Mouse (Mus musculus) heart, adult 9 months (tissue): ENCODE data around the gene Stip1.
"Not testable (repeated sequence)": the region's sequence is repeated elsewhere in the genome, so short reads cannot be mapped to it uniquely, and the experiment has no call there.

Experiments
- DNase-seq, 2 experiments: peaks; one replicate each; pipeline ENCODE4 v3.0.0; 2022; ENCODE audit warnings: low spot score in 2 of 2

The Stip1 gene

GRCm38 (mm10) chr19:7064571-7064970, 24.8 kb upstream of the Stip1 start:
- peak; percentile 48 to 67 for DNase-seq

DNA sequence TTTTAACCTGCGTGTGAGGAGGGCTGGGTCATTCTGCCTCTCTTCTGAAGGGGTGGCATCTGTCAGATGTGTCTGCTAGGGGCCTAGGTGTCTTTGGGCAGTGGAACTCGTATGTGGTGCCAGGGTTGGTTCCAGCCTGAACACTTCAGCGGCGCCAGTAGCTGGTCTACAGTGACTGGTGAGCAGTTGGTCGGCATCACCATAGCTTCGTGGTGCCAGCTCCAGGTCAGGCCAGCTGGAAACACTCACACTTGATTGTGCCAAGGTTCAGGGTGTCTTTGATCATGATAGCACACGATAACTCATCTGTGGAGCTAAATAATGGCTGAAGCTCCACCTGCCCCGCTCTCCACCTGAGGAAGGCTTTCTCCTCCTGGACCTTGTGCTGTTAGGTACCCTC, 23.1 kb upstream of the Stip1 start:
- no peak for DNase-seq

GRCm38 (mm10) chr19:7062110-7062509, 22.3 kb upstream of the Stip1 start:
- no peak for DNase-seq

DNA sequence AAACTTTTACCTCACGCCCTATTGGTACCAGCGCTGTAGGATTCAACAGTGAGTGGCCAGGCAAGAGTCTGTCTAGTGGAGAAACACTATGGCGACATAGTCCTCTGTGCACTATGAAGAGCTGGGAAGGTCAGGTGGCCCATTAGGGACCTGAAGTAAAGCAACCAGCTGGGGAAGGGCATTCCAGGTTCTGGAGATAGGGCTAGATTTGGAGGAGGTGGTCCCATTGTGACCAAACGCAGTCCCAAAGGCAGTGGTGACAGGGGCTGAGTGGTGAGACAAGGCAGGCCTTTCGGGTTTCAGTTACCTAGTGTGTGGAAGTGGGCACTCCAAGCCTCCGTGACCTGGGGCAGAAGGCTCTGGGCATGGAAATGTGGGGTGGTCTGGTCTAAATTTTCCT, 18.8 kb upstream of the Stip1 start:
- no peak for DNase-seq

GRCm38 (mm10) chr19:7057722-7058207, 18.0 kb upstream of the Stip1 start:
- peak; percentile 90 to 93 for DNase-seq

- no peak for DNase-seq
These were observed 17.5 kb upstream of the Stip1 start for GRCm38 (mm10) chr19:7057126-7057721.

GRCm38 (mm10) chr19:7056248-7057087, 16.7 kb upstream of the Stip1 start, which contains the start of gene Macrod1:
Gene Macrod1 (plus strand): TSS chr19:7056810.
- DNase-seq, result peak; percentile 77 to 85

DNA sequence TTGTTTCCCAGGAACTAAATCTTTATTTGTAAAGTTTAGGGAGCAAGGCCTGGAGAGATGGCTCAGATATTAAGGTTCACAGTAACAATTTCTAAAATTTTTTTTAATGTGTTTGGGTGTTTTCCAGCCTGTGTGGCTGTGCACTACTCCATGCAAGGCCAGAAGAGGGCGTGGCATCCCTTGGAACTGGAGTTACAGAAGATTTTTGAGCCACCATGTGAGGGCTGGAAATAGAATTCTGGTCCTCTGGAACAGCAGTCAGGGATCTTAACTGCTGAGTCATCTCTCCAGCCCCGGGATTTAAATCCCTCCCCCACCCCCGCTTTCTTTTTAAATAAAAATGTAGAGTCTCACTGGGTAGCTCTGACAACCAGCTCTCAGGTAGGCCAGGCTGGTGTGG, 15.4 kb upstream of the Stip1 start:
- DNase-seq, result peak; percentile 30 to 54

GRCm38 (mm10) chr19:7054772-7055171, 15.0 kb upstream of the Stip1 start:
- DNase-seq, result peak; percentile 45 to 47

DNA sequence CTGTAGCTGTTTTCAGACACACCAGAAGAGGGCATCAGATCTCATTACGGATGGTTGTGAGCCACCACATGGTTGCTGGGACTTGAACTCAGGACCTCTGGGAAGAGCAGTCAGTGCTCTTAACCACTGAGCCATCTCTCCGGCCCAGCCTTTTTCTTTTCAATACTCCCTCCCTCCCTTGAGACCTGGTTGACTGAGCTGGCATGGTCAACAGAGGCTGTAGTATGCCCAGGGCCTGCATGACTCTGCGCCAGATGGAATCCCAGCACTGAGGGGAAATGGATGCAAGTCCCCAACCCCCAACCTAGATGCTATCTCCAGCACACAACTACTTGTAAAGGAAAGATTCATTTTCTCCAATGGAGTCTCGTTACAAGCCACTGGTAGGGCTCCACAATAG, 13.6 kb upstream of the Stip1 start:
- DNase-seq, result not testable (repeated sequence)

DNA sequence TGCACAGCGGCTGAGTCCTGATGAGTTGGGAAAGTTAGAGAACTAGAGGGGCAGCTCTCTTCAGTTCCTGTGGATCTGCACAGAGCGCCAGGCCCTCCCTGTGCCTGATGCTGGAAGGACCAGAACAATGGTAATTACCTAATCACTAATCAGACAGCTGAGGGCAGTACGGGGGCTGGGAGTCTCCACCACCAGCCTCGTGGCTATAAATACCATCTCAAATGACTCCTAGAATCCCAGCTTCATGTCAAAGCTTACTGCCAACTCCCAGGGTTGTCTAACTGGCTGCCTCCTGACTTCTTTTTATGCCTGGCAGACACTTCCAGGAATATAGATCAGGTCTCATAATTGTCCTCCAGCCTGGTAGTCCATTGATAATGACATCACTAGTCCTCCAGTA, 4.9 kb upstream of the Stip1 start:
- peak; percentile 45 to 54 for DNase-seq

DNA sequence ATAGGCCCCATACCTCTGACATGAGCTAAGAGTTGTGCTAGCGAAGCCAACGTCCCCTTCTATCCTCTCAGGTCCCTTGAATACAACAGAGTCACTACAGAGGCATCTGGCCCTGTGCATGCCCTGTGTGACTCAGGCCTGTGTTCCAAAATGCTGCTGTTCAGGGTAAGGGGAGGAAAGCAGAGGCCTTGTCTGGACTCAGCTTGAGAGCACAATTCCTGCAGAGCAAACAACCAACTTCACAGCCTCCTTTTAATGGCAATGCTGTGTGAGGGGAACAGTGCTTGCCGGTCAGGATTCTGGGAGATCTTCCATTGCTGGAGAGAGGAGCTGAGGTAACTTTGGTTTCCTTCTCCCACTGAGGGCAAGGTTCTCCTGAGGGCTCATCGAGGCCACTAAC, 4.5 kb upstream of the Stip1 start:
- no peak for DNase-seq

GRCm38 (mm10) chr19:7041171-7041570, 1.4 kb upstream of the Stip1 start:
- DNase-seq, result no peak

DNA sequence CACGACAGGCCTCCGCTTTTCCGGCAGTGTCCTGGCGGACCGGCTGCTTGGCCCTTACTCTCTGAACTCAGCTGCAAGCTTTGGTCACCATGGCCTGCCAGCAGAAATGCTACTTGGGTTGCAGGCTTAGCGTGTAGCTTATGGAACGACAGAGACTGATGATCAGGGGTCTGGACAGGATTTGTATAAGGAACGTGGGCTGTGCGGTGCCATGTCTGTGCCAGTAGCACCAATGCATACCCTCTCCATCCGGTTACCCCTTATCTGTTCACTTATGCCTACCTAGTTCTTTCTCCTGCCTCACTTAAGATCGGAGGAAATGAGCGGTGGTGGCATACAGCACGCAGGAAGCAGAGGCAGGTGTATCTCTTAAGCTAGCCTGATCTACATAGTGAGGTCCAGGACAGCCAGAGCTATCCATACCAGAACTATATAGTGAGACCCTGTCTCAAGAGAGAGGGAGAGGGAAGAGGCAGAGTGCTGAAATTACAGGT, 917 bp upstream of the Stip1 start:
- no peak for DNase-seq

- DNase-seq, result peak in 1 of 2 experiments; percentile 51
These were observed 563 bp downstream of the Stip1 start for GRCm38 (mm10) chr19:7039088-7039720.

GRCm38 (mm10) chr19:7034006-7034405, 5.8 kb downstream of the Stip1 start:
- no peak for DNase-seq

- DNase-seq, result no peak
These were observed 10.2 kb downstream of the Stip1 start for GRCm38 (mm10) chr19:7029531-7029930.

DNA sequence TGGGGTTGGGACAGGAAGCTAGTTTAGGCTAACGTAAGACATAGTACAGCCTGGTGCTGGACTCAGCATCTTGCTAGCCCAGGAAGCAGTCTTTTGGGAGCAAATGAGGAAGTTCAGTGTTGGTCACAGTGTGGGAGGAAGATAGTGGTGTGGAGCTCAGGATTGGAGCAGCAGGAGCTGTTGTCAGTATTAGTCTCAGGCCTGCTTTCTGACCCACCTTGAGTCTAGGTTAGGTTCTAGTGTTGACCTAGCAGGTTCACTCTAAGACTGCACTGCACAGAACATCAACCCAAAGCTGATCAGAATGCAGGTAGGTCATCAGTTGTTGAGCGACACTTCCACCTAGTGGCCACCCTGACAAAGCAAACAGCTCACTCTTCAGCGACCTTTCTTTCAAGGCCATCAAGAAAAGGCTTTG, 19.5 kb downstream of the Stip1 start:
- peak; percentile 41 to 46 for DNase-seq

GRCm38 (mm10) chr19:7019191-7019590, 20.6 kb downstream of the Stip1 start, which contains the start of gene Fermt3:
Gene Fermt3 (minus strand): TSS chr19:7019469.
- DNase-seq, result peak; percentile 48 to 69

- no peak for DNase-seq
These were observed 21.2 kb downstream of the Stip1 start for GRCm38 (mm10) chr19:7018546-7018945.

GRCm38 (mm10) chr19:7017541-7018457, 22.0 kb downstream of the Stip1 start:
- no peak for DNase-seq
